Mouse (Mus musculus) kidney, postnatal 4 days (tissue): Measurements from ENCODE around the gene Hsd17b1.
"Not testable (repeated sequence)": the region's sequence is repeated elsewhere in the genome, so short reads cannot be mapped to it uniquely, and the experiment has no call there.

Experiments
- DNase-seq, 2 experiments: peaks; one replicate each; pipeline ENCODE4 v3.0.0; 2021; ENCODE audit warnings: mixed read lengths in 2 of 2

Gene Hsd17b1

DNA sequence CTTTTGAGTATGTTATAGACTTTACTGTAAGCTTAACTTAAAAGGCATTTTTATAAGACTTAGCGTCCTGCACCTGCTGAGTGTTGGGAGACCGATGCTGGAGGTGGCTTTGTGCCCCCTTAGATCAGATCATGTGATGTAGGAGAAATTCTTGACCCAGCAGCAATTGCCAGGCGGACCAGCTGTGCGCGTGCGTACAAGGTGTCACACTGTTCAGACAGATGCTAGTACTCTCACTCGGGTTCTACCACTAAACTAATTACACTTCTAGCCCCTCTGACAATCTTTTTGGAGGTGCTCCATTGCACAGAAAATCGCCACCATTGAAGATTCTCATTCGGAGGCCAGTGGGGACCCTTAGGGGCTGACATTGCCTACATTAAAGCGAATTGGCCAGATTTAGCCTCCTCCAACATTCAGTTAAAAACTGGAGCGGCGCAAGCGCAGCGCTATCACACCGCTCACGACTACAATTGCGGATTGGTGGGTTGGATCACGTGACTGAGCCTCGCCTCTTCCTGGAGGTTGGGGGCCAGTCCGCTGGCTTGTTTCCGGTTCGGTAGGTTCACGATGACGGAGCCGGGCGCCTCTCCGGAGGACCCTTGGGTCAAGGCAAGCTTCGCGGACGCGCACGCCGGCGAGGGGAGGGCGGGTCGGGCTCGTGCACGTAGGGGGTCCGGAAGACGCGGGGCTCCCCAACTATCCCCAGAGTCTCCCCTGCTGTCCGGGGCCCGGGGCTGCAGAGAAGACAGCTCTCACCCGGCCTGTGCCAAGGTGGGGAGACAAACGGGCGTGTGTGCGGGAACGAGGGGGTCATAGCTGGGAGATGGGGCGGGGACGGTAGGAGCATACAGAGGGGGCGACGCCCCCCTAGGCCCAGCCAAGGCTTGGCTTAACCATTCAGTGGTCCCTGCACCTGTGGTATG, 8.8 kb downstream of the Hsd17b1 start, which contains the start of gene Mlx:
TSS of gene Mlx (plus strand) at position 522 of the 926 bp plus-strand sequence.
- DNase-seq = peak; percentile 91 to 96

DNA sequence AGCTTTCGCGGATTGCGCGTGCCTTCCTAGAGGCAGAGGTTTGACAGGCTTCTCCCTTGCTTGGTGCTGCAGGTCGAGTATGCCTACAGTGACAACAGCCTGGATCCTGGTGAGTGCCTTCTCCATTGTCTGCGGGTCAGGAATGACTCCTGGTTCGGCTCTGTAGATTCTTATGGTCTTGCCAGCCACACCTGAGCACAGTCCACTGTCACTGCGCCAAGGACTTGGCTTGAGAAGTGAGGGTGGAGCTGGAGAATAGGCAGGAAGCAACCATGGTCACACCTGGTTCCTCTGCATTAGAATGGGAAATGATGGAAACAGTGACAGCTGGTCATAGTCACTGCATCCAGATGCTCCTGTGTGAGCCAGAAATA, 9.5 kb downstream of the Hsd17b1 start:
- DNase-seq = no peak

DNA sequence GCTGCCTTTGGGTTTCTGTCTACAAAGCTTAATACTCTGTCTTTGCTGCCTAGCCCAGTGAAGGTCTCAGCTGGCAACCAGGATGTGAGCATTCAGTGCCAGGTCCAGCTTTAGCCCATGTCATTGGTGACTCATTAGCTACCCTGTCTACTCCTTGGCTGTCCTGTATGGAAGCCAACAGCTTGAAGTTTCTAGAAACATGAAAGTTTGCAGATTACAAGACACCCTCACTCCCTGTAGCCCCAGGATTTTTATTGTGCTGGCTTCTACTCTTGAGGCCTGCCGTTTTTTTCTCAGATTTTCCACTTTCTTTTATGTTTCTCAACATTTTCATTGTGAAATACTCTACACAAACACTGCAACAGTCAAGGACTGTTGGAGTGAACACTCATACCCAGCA, 11.7 kb downstream of the Hsd17b1 start:
- no peak for DNase-seq

DNA sequence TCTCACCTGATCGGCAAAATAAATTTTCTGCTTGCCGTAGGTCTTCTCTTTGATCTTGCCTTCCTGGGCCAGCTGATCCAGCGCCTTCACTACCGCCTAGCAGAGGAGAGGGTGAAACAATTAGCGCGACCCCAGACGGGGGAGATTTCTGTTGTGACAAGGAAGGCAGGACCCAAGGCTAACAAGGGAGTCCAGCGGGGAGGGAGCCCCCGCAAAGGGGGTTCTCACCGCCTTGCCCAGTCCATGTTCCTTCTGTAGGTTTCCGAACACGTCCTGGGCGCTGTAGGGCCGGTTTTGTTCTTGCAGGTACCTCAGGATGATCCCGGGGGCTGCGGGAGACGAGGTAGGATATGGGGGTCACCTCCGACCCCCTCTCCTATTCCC, 16.7 kb downstream of the Hsd17b1 start:
- DNase-seq = no peak

DNA sequence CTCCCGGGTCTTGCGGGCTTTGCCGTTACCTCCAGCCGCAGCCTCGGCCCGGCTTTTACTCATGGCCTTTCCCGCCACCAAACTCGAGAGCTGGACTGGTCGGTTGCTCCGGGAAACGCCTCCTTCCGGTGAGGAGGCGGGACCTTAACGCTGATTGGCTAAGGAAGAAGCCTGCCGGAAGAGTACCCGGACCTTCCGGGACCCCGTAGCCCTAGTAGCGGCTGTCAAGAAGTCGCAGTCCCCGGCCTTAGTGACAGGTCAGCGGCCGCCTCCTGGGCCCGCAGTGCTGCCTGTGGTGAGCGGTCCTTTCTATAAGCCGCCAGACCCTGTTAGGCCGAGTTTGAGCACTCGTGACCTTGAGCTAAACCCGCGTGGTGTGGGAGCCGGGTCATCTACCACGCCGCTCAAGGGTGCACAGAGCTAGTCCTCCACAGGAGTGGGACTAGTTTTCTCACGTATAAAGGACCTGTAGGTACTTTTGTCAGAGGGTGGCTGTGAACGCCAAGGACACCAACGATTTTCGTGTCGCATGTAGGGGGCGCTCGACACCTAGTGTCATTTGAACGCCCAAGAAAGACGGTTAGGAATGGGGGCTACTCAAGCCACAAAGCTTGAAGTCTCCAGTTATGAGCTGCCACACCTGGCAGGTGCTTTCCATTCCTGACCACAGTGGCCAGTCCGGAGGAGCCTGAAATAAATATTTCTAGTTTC, 17.3 kb downstream of the Hsd17b1 start, which contains the start of gene Psmc3ip:
TSS of gene Psmc3ip (minus strand) at position 123 of the 711 bp plus-strand sequence.
- DNase-seq = peak; percentile 96 to 97

DNA sequence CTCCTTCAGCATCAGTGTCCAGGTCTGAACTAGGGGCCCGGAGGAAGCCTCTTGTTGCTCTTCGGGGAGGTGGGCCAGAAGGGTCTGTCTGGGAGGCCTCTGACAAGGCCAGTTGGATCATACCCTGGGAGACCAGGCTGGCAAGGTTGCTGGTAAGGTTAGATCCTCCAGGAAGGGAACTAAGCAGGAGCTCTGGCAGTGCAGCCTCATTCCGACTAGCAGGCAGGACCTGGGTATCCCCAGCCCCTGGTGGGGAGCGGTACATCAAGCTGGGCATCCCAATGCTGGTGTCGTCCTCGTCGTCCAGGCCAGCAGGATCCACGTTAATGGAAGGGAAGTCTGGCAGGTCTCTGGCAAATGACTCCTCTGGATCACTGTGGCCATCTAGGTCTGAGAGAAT, 20.0 kb downstream of the Hsd17b1 start:
- no peak for DNase-seq

DNA sequence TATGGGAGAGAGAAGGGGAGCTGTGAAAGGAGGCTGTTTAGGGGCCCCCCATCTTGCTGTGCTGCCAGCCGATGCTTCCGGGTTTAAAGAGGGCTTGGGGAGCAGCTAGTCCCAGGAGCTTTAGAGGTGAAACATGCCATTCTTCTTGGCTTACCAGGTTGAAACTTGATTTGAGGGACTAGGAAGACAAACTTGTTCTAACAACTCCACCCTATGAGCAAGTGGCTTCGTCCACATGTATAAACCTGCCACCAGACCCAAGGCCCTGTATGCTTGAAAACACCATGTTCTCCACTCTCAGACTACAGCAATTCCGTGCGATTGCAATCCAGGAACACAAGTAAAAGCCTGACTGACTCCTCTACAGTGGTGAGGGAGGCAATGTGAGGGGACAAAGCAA, 24.8 kb downstream of the Hsd17b1 start:
- DNase-seq = no peak

DNA sequence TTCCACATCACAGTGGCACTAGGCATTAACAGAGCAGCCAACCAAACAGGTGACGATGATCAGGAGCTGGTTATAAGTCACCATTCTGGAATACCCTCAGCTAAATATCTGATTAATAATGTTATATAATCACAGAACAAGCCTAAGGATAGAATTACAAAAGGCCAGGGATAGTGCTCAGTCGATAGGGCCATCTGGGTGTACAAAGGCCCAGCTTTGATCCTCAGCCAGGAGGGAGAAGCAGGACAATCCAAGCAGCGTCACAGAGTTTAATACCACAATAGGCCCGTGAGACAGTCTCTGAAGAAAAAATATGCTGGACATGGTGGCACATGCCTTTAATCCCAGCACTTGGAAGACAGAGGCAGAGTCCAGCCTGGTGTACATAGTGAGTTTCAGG, 31.1 kb downstream of the Hsd17b1 start:
- DNase-seq = no peak

DNA sequence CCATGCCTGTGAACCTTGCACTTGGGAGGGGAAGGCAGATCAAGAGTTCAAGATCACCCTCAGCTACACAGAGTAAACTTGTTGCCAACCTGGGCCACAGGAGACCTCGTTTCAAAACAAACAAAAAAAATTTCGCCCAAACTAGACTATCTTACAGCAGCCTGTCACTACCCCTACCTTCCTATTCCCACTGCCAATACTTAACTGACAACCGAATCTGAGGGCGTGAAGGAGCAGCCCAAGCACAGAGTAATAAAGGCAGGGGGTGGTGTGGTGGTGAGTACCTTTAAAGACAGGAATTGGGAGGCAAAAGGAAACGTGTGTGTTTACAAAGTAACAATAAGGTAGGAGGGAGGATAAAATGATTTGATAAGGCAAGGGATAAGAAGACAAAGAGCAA, 32.5 kb downstream of the Hsd17b1 start:
- DNase-seq = no peak

DNA sequence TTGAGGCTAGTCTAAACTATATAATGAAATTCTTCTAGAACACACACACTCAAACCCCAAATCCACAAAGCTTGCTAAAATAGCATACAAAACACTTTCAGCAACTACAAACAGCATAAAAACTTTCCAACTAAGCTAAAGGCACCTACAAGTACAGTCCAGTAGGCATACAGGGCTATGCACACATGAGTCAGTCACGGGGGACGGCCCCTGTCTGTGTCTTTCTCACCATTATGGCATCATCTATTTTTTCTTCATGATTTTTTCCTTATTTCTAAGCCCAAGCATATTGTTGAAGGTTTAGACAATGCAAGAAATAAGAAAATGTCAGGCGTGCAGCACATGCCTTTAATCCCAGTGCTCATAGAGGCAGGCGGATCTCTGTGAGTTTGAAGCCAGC, 33.0 kb downstream of the Hsd17b1 start:
- DNase-seq = no peak

DNA sequence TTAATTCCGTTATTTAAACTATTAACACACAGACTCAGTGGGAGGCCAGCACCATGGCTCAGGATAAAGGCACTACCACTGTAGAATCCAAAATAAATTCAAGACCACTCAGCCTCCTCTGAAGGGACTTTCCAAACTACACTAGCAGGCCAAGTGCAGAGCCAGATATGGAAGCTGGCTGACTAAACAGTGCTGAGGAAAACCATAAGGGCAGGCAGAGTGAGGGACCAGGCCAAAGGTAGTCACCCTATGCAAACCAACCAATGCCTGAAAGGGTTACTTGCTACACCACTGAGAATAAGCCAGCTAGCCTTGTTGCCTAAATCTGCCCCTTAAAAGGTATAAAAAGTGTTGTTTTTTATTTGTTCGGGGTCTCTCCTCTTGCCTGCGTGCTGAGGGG, 34.0 kb downstream of the Hsd17b1 start:
- DNase-seq = no peak

DNA sequence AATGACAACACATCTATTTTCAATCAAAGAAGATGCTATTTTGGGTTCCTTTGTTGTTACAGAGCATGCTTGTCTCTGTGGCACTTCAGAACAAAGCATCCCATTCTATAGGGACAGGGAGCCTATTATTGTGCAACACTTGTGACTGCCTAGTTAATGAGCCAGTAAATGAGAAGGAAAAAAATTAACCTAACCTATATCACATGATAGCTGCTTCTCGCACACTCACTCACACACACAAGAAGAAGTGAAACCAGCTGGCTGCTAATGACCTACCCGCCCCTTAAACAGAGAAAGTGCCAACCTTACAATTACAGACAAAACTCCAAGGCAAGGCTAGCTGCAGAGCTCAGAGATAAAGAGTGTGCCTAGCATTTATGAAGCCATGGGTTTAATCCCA, 37.4 kb downstream of the Hsd17b1 start:
- peak in 1 of 2 experiments; percentile 12 for DNase-seq

DNA sequence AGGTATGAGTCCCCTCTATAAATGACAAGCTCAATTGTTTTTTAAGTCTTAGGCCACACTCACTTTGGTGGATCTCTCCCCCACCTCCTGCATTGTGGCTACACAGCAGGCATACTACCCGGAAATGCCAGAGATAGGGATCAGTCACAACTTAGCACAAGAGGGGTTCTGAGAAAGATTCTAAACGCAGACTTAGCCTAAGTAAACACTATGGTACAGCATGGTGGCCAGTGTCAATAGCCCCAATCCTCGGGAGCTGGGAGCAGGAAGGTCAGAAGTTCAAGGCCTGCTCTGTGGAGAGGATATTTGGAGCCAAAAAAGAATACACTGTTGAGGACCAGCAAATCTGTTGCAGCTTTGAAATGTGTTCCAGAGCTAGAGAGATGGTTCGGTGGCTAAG, 39.9 kb downstream of the Hsd17b1 start:
- no peak for DNase-seq

DNA sequence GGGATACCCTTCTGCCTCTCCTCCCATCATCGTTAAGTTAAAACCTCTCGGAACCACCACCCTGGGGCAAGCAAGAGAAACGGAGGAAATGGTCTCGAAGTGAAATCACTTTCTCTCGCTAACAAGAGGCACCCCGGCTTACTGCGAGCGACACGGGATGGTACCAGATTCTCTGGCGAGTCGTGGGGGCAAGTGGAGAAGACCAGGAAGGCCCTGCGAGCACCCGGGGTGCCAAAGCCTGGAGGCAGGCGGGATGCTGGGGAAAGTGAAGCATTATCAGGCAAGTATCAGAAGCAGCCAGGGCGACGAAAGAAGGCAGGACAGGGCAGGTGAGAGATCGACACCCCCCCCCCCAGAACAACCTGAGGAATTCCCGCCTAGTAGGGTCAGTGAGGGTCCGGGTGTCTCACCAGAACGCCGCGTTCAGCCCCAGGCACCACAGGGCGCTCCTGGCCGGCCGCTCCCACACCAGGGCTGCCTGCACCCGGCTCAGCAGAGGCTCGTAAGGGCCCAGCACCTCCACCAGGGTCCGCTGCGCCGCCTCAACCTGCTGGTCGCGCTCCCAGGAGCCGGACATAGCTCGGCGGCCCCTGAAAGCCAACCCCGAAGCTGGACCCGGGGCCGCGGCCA, 41.0 kb downstream of the Hsd17b1 start:
- DNase-seq = no peak

DNA sequence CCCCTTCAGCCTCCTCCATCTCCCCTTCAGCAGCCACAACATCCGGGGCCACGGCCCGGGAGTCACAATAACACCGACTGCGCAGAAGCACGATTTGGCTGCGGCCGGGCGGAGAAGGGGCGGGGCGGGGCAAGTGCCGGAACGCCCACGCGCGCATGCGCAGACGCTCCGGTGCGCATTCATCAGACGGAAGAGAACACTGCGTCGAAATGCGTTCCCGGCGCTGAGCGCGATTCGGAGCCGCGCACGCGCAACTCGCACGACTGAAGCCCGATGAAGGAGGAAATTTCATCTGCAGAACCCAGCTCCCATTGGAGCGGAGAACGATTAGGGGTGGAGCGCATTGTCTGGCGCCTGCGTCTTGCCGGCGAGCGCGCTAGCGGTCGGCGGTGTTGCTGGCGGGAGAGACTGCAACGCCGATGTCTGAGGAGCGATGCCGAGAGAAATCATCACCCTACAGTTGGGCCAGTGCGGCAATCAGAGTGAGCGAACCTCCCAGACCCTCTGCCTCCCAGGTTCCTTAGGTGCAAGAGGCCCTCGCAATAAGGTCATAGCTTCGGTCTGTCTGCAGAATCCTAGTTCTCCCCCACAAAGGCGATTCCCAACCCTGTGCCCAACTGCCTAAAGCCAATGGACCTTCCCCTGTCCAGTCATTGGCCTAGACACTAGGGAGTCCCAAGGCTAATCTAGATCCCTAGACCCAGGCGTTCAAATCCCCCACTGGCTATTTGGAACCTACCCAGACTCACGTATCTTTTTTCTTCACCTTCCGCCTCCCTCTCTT, 41.7 kb downstream of the Hsd17b1 start, which contains the start of the genes Retreg3 and Tubg1:
TSS of gene Retreg3 (minus strand) at position 133 of the 784 bp plus-strand sequence.
TSS of gene Tubg1 (plus strand) at position 178 of the 784 bp plus-strand sequence.
- peak; percentile 99 to 100 for DNase-seq

DNA sequence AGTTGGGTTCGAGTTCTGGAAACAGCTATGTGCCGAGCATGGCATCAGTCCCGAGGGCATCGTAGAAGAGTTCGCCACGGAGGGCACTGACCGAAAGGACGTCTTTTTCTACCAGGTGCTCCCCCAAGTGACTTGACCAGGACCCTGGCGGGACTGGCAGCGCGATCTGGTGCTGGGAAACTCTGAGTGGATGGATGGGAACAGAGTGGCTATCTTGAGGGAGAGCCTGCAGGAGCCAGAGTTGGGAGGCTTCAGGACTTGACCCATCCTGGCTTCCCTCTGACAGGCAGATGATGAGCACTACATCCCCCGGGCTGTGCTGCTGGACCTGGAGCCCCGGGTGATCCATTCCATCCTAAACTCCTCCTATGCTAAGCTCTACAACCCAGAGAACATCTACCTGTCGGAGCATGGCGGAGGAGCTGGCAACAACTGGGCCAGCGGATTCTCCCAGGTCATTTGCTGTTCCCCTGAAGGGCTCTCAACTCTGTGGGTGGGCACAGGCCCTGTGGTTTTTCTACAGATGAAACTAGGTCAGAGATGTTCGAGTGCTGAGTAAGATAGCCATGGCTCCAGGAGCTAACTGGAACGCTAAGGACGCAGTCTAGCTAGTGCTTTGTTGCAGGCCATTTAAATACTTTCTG, 42.5 kb downstream of the Hsd17b1 start:
- DNase-seq = no peak

DNA sequence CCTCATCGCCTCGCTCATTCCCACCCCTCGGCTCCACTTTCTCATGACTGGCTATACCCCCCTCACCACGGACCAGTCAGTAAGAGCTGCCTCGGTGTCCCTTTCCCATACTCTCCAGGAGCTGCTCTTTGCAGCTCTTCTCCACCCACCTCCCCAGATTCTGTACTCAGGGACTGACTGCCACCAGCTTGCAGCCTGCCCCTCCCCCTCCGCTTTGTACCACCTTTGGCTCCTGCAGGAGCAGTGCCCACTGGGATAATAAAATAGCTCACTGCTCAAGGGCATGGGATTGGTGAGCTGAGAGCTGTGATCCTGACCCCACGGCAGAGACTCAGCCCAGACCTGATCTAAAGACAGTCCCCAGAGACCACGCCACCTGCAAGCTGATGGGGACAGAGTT, 46.3 kb downstream of the Hsd17b1 start:
- peak in 1 of 2 experiments; percentile 25 for DNase-seq

DNA sequence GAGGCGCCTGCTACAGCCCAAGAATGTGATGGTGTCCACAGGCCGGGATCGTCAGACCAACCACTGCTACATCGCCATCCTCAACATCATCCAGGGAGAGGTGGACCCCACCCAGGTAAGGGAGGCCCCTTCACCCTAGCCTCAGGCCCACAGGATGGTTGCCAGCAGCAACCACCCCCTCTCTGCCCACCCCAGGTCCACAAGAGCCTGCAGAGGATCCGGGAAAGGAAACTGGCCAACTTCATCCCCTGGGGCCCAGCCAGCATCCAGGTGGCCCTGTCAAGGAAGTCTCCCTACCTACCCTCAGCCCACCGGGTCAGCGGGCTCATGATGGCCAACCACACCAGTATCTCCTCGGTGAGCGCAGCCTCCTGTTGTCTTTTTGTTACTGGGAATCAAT, 46.8 kb downstream of the Hsd17b1 start:
- not testable (repeated sequence) for DNase-seq

DNA sequence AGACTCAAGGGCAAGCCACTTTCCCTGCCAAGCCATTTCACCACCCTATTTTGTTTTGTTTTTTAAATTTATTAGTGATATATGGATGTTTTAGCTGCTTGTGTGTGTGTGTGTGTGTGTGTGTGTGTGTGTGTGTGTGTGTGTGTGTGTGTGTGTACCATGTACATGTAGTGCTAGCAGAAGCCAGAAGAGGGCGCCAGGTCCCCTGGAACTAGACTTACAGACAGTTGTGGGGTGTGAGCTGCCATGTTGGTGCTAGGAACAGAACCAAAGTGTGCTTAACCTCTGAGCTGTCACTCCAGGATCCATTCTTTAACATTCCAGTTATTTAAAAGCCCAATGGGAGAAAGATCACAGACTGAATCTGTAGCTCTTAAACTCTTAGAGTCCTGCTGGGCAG, 48.9 kb downstream of the Hsd17b1 start:
- peak; percentile 30 to 49 for DNase-seq

DNA sequence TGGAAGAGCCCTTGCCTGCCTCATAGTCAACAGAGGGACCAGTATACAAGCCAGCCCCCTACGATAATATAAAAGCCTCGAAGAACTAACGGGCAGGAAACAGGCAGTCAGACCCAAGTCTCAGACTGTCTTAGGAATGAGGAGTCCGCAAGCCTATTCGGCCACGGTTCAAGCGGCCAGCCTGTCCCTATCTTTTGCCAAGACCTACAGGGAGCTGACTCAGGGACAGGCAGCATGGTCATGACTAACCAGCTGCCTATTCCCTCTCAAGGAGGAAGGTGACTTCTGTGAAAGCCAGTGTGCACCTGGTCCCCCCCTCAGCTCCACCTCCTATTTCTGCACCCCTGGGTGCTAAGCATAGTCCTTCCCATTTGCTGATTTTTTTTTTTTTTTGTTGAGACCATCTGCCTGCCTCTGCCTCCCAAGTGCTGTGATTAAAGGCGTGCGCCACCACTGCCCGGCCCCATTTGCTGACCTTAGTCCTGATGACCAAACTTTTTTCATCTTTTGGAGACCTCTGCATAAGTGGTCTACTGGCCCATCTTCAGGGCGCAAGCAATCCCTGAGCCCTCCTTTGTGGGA, 50.9 kb downstream of the Hsd17b1 start:
- DNase-seq = no peak
